Mouse (Mus musculus): ENCODE data around the gene Slx1b.
A peak's percentile ranks its signal among the peaks of the same experiment; 100 is the strongest.
"Not testable (repeated sequence)": the region's sequence is repeated elsewhere in the genome, so short reads cannot be mapped to it uniquely, and the experiment has no call there.

Slx1b gene

GRCm38 (mm10) chr7:126695631-126696207 lies at the start of gene Slx1b:
Slx1b (minus strand) TSS chr7:126695784.
- peak; percentile 96 for DNase-seq (ENCODE audit: low spot score)

- no peak for DNase-seq (ENCODE audit: low spot score)
Measured at GRCm38 (mm10) chr7:126741964-126742482, 46.4 kb upstream of the Slx1b start.

GRCm38 (mm10) chr7:126741452-126741851 lies 45.9 kb upstream of the Slx1b start:
- DNase-seq (ENCODE audit: low spot score), result no peak

- no peak for DNase-seq (ENCODE audit: low spot score)
Measured at GRCm38 (mm10) chr7:126740977-126741376, 45.4 kb upstream of the Slx1b start.

- DNase-seq (ENCODE audit: low spot score), result no peak
Measured at GRCm38 (mm10) chr7:126740132-126740735, 44.6 kb upstream of the Slx1b start.

- no peak for DNase-seq (ENCODE audit: low spot score)
Measured at GRCm38 (mm10) chr7:126739551-126739950, 44.0 kb upstream of the Slx1b start.

- DNase-seq (ENCODE audit: low spot score), result no peak
Measured at GRCm38 (mm10) chr7:126736122-126736521, 40.5 kb upstream of the Slx1b start.

- not testable (repeated sequence) for DNase-seq (ENCODE audit: low spot score)
Measured at GRCm38 (mm10) chr7:126730256-126730789, 34.7 kb upstream of the Slx1b start.

GRCm38 (mm10) chr7:126725667-126726066 lies 30.1 kb upstream of the Slx1b start:
- DNase-seq (ENCODE audit: low spot score), result no peak

- no peak for DNase-seq (ENCODE audit: low spot score)
Measured at GRCm38 (mm10) chr7:126725077-126725476, 29.5 kb upstream of the Slx1b start.

- no peak for DNase-seq (ENCODE audit: low spot score)
Measured at GRCm38 (mm10) chr7:126721635-126722034, 26.1 kb upstream of the Slx1b start.

GRCm38 (mm10) chr7:126718787-126719337 lies 23.3 kb upstream of the Slx1b start:
- DNase-seq (ENCODE audit: low spot score), result no peak

- DNase-seq (ENCODE audit: low spot score), result no peak
Measured at GRCm38 (mm10) chr7:126717566-126717965, 22.0 kb upstream of the Slx1b start.

- DNase-seq (ENCODE audit: low spot score), result no peak
Measured at GRCm38 (mm10) chr7:126715679-126716078, 20.1 kb upstream of the Slx1b start.

- DNase-seq (ENCODE audit: low spot score), result no peak
Measured at GRCm38 (mm10) chr7:126711910-126712309, 16.3 kb upstream of the Slx1b start.

GRCm38 (mm10) chr7:126710266-126710665 lies 14.7 kb upstream of the Slx1b start:
- DNase-seq (ENCODE audit: low spot score), result no peak

- no peak for DNase-seq (ENCODE audit: low spot score)
Measured at GRCm38 (mm10) chr7:126708175-126708952, 12.8 kb upstream of the Slx1b start.

GRCm38 (mm10) chr7:126707442-126708174 lies 12.0 kb upstream of the Slx1b start, which contains the start of gene Coro1a:
Coro1a (minus strand) TSS chr7:126707787.
- DNase-seq (ENCODE audit: low spot score), result no peak

GRCm38 (mm10) chr7:126704121-126704980 lies 8.8 kb upstream of the Slx1b start:
- DNase-seq (ENCODE audit: low spot score), result peak; percentile 92

- DNase-seq (ENCODE audit: low spot score), result no peak
Measured at GRCm38 (mm10) chr7:126703757-126704077, 8.1 kb upstream of the Slx1b start.

Data from layer of hippocampus, adult 11-12 months (tissue).